Mouse (Mus musculus): Measurements from ENCODE around the gene Sh3bp2.
A peak's percentile ranks its signal among the peaks of the same experiment; 100 is the strongest.

The Sh3bp2 gene

DNA sequence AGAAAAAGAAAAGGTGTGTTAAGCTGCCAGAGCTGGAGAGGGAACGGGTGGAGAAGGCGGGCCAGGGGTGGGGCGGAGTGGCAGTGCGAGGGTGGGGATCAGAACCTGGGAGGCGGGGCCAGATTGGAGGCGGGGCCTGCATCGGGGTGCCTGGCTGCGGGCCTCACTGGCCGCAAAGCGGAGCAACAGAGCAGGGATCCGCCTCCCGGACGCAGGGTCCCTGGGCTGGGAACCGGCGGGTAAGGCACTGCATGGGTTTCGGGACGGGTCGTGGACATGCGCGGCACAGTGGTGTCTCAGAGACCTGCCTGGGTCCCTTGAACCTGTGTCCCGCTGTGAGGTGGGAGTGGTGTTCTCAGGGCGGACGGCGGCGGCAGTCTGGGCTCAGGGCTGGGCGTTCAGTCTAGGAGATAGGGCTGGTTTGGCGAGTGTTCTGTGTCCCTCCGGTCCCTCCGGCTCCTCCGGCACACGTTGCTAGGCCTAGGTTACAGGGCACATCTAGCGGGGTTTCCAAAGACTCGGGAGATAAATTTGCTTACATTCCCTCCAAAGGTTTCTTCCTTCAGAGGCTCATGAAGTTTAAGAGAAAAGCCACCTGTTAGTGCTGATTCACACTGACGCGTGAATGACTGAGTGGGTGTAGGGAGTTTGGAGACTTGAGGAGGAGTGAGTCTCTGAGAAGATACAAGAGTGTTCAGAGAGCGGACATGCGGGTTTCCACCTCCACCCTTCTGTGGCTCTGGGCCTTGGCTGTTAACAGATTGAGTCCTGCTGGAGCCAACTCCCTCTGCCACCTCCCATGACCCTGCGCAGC, at the start of gene Sh3bp2:
TSS of gene Sh3bp2 (plus strand) at position 176 of the 814 bp plus-strand sequence.
- peak; percentile 85 for DNase-seq (ENCODE audit: low spot score)

DNA sequence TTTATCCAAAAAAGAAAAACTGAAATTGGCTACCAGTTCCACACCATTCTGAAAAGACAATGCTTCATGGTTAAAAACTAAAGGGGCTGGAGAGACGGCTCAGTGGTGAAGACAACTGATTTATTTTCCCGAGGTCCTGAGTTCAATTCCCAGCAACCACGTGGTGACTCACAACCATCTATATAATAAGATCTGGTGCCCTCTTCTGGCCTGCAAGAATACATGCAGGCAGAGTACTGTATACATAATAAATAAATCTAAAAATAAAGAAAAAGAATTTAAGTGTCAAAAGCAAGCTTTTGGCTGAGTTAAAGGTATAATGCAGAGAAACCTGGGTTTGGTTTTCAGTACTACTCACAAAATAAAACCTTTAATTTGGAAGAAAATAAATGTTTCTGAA, 44.7 kb upstream of the Sh3bp2 start:
- no peak for DNase-seq (ENCODE audit: low spot score)

DNA sequence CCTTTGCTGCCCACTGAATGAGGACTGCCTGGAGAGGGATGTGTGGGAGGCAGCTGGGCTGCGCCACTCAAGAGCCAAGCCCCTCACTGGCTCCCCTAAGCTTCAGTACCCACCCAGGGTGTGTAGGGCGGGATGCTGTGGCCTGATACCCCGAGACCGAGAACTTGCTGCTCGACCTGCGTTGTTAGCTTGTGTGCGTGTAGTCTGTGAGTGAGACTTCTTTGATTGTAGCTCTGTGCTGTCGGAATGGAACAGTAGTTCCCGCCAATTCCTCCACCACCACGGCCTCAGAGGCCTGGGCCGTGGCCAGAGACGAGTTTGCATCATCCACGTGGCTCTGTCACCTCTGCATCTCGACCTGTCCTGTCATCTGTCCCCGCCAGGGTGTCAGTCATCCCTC, 39.9 kb upstream of the Sh3bp2 start:
- DNase-seq (ENCODE audit: low spot score), result no peak

DNA sequence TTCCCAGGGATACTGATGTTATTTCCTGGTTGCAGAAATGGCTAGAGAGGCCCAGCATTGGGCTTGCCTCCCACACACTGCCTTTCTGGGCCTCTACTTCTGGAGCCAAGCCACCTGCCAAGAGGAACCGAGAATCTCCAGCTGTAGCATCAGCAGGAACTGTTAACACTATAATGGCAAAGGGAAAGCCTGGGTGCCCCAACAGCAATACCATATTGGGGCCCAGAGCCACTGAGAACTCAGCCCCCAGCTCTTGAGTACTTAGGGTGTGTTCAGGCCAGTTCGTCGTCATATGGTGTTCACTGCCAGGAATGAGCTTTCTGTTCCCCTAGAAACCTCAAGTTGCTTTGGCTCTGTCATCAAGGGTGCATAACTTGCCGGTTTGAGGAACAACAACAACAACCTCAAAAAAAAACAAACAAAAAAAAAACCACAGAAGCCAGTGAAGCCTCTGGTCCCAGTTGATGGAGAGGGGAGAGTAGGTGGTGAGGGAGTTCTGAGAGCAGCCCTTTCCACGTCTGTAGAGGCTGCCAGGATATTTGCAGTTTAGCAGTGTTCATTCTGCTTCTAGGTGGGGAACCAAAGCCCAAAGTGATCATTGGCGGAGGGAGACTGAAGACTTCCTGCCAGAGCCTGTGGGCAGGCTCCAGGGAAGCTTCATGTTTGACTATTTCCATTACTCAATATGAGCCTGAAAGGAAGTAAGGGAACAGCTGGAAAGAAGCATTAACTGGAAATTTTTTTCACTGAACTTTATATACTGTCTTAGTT, 38.1 kb upstream of the Sh3bp2 start:
- no peak for DNase-seq (ENCODE audit: low spot score)

- no peak for DNase-seq (ENCODE audit: low spot score)
Measured at GRCm38 (mm10) chr5:34488741-34489417, 36.8 kb upstream of the Sh3bp2 start.

DNA sequence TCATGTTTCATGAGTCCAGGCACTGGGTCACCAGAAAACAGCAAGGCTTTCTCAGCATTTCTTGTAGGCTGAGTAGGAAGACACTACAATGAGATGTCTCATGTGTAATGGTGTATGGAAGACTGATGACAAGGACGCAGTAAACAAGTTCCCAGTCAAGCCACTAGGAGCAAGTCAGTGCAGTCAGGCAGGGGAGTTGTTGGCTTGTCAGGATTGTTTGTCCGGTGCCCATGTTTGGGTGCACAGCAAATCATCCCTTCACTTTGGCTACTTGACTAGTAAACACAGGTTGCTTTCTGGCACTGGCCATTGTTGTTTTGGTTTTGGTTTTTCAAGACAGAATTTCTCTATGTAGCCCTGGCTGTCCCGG, 36.2 kb upstream of the Sh3bp2 start:
- no peak for DNase-seq (ENCODE audit: low spot score)

DNA sequence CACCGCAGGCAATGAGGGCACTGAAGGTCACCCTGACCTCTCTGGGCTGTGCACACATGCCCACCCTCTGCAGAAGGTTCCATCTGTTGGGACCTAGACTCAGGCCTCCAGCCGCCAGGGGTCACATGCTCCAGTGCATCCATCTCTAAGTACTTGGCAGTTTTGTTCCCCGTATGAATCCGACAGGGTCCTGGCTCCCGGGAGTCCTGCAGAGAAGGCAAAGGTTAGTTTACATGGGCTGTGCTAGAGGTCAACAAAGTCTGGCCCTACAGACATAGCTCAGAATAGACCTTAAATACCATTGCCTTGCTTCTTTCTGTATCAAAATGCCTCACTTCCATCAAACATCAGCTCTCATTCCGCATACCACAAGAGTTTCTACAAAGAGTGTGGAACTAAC, 28.9 kb upstream of the Sh3bp2 start:
- no peak for DNase-seq (ENCODE audit: low spot score)

DNA sequence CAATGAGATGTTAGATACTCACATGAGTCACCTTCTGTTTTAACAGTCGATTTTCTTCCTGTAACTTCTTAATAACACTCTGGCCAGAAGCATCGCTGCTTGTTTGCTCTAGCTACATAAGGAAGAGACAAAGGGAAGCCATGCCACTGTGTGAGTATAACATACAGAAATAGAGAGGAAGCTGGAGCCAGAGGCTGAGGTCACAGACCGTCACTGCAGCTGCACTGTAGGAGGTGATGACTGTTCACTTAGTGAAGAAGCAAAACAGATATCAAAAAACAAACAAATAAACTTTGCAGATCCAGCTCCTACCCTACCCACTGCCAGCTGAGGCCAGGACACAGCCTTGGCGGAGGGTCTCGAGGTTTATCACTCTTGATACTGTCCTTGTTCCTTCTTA, 24.8 kb upstream of the Sh3bp2 start:
- no peak for DNase-seq (ENCODE audit: low spot score)

GRCm38 (mm10) chr5:34501588-34501987, 24.1 kb upstream of the Sh3bp2 start:
- DNase-seq (ENCODE audit: low spot score), result no peak

DNA sequence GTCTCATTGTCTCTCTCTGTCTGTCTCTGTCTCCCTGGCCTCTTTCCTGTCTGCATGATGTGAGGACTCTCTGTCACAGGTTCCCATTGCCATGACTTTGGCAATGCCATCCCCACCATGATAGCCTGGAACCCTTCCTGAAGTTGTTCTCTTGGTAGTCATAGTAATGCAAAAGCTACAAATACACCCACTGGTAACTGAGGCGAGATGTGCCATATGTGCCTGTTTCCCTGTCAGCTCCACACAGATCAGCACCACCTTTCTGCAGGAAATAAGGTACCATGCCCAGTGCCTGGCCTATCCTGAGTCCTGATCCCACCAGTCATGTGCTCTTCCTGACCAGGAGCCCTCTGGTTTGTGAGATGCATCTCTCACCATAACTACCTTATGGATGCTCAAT, 23.2 kb upstream of the Sh3bp2 start:
- no peak for DNase-seq (ENCODE audit: low spot score)

- no peak for DNase-seq (ENCODE audit: low spot score)
Measured at GRCm38 (mm10) chr5:34502821-34503220, 22.8 kb upstream of the Sh3bp2 start.

- no peak for DNase-seq (ENCODE audit: low spot score)
Measured at GRCm38 (mm10) chr5:34512486-34512885, 13.2 kb upstream of the Sh3bp2 start.

DNA sequence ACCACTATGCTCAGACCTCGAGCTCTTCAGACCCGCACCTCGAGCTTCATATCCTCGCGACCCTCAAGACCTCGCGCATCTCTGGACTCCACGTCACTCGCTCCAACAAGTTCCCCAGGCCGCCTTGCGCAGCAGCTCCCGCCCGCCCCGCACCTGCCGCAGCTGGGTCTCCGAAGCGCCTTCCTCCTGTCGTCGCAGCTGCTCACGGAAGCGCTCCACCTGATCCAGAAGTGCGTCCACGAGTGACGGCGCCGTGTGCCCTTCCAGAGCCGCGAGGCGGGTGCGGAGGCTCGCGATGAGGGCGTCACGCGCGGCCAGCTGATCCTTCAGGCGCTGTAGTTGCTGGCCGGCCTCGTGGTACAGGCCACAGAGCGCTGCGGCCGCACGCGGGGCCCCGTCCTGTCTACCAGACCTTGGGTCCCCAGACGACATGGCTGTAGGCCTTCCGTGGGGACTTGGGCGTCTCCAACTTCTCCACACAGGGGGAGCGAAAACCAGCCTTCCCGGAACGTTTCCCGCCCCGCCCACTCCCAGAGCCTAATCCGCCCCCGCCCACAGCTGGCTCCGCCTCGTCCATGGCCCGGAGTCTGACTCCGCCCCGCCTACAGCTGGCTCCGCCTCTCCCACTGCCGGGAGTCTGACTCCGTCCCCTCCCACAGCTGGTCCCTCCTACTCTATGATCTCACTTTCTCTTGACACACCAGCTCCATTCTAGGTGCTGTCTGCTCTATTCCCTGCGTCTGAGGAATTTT, 12.0 kb upstream of the Sh3bp2 start, which contains the start of gene Tnip2:
TSS of gene Tnip2 (minus strand) at position 526 of the 752 bp plus-strand sequence.
- DNase-seq (ENCODE audit: low spot score), result peak; percentile 85

- DNase-seq (ENCODE audit: low spot score), result no peak
Measured at GRCm38 (mm10) chr5:34514218-34514566, 11.4 kb upstream of the Sh3bp2 start.

- DNase-seq (ENCODE audit: low spot score), result no peak
Measured at GRCm38 (mm10) chr5:34515096-34515495, 10.5 kb upstream of the Sh3bp2 start.

GRCm38 (mm10) chr5:34517913-34518312, 7.7 kb upstream of the Sh3bp2 start:
- DNase-seq (ENCODE audit: low spot score), result peak; percentile 39

DNA sequence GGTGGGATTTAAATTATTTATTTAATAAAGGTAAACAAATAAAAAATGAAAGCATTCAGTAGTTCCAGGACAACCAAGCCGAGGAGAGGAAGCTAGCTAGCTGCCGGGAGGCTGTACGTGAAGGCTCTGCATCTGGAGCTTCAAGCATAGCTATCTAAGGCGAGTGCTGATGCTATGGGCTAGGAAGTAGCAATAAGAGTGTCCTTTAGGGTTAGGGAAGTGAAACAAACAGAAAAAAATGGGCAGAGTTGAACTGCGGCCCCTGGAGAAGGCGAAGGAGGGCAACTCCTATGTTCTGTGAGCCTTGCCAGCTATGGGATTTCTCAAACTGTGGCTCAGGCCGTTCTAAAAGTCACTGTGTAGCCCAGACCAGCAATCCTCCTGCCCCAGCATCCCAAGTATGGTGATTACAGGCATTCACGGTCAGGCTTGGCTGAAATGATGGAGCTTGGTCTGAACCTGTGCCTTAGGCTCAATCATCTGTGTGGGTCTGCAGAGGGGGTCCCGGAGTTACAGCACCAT, 6.2 kb upstream of the Sh3bp2 start:
- no peak for DNase-seq (ENCODE audit: low spot score)

DNA sequence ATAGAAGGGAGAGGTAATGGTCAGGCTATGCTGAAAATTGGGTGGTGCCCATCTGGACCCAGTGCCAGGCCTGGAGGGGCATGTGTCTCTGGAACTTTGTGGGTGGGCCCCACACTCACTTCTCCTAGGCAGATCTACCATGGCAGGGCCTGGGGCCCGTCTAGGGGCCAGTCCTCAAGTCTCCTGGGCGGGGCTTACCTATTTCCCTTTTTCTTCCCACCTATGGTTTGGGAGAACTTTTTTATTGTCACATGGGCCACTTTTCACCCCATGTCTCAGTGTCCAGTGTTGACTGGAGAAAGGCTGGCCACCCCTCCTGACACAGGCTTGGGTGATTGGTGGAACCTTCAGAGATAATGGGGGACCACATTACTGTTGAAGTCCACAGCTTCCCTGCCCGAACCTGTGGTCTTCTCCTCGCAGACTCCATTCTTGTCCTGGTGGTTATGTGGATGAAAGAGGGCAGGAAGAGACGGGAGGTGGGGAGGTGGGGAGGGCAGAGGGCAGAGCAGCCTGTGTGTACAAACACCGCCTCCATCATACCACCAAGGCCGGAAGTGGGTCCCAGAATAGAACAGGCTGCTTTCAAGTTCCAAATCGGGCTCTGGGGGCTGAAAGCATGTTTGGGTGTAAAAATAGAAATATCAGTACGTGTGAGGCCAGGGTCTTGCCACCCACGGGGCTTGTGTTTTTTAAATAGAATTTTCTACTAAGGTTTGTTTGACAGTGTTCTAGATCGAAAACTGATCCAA, 5.0 kb upstream of the Sh3bp2 start:
- no peak for DNase-seq (ENCODE audit: low spot score)

- no peak for DNase-seq (ENCODE audit: low spot score)
Measured at GRCm38 (mm10) chr5:34521337-34521736, 4.3 kb upstream of the Sh3bp2 start.

- no peak for DNase-seq (ENCODE audit: low spot score)
Measured at GRCm38 (mm10) chr5:34523958-34524485, 1.6 kb upstream of the Sh3bp2 start.

GRCm38 (mm10) chr5:34524511-34524910, 1.1 kb upstream of the Sh3bp2 start:
- DNase-seq (ENCODE audit: low spot score), result no peak

Measured in urinary bladder, postnatal 10 days (tissue).